Mouse (Mus musculus) hematopoietic stem cell, adult 5-6 weeks (primary cell): Measurements from ENCODE around the gene Cyp1b1. TPM values are rescaled to one million over a fixed set of nuclear protein-coding genes. Genes with fewer than 3 reads are reported as not detected.

Experiments used
- ATAC-seq, 2 experiments: fragments of 125-278 bp in 1 of 2; replicated peaks in 1 of 2; 2 replicates each; pipeline ENCODE4 v1.8.0; 2016 to 2017; ENCODE audit warnings: inconsistent platforms in 2 of 2, mild to moderate bottlenecking in 2 of 2, moderate number of reproducible peaks in 2 of 2, low read depth in 1 of 2, moderate TSS enrichment in 1 of 2; ENCODE audit not compliant: low FRiP score in 2 of 2, poor library complexity in 2 of 2, severe bottlenecking in 2 of 2, insufficient read depth in 1 of 2, low TSS enrichment in 1 of 2
- total RNA-seq: library from RNA; stranded (forward); fragments of 172-1452, 232-1000 nt; gene quantifications from 2 replicates; pipeline ENCODE4 v1.2.3, GENCODE M21; 2017

Gene Cyp1b1
- total RNA-seq, 1 experiment from 2014 or later: not detected

GRCm38 (mm10) chr17:79663393-79664105, 51.3 kb downstream of the Cyp1b1 start:
- 0 out of 4 replicates have a peak, but pooled peaks of 1 of the 2 experiments have one; percentile 29 for ATAC-seq

GRCm38 (mm10) chr17:79661848-79662247, 53.0 kb downstream of the Cyp1b1 start:
- ATAC-seq: 0 out of 4 replicates have a peak, but pooled peaks of 1 of the 2 experiments have one; percentile 17

DNA sequence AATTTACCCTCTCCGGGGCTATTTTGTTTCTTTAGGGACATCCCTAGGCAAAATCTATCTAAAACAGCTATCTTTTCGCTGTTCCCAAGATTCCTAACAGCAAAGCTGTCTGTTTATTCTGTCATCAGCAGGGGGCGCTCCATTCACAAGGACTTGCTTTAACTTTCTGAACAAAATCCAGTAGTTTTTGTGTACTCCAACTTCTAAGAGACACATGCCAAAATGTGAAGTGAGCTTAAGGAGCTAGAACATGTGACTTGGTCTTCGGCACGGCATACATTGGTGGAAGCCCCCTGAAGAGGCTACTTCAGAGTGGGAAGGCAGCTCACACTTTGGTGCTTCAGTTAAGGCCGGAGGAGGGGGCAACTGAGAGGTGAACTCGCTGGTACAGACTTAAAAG, 53.5 kb downstream of the Cyp1b1 start:
- ATAC-seq: 0 out of 4 replicates have a peak, but pooled peaks of 1 of the 2 experiments have one; percentile 7

DNA sequence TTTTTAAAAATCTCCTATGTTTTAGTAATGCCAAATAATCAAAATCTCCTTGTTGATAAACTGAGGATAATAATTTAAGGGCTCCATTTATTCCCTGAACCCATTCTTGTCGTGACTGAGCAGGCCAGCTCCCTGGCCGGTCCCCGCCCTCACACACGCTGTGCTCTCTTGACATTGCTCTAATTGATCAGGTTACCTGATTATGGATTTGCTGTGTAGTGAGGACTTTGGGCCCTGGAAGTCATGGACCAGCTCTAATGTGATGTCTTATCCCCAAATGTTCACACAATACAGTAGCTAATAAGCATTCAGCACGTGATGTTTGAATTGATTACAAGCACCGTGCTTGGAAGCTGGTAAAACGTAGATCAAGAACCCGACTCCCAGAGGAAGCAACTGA, 56.0 kb downstream of the Cyp1b1 start:
- ATAC-seq: no peak

GRCm38 (mm10) chr17:79658452-79658851, 56.4 kb downstream of the Cyp1b1 start:
- ATAC-seq: no peak

- no peak for ATAC-seq
Measured at GRCm38 (mm10) chr17:79657785-79658184, 57.1 kb downstream of the Cyp1b1 start.

GRCm38 (mm10) chr17:79654187-79654586, 60.7 kb downstream of the Cyp1b1 start:
- ATAC-seq: no peak

- no peak for ATAC-seq
Measured at GRCm38 (mm10) chr17:79653171-79653570, 61.7 kb downstream of the Cyp1b1 start.

Other genes with a start within 250 kb of the Cyp1b1 start
- gene Rmdn2, start 103.2 kb downstream of the Cyp1b1 start, total RNA-seq: 5.6 and 7.3 TPM in 2 replicates
- gene Atl2, start 181.1 kb upstream of the Cyp1b1 start, total RNA-seq: 35.1 and 46.4 TPM in 2 replicates